Mouse (Mus musculus) c-Kit-positive CD71-negative TER-119-negative erythroid progenitor cells, embryonic 14.5 days (primary cell): ENCODE measurements around the gene Gata1.
"Not testable (repeated sequence)": the region's sequence is repeated elsewhere in the genome, so short reads cannot be mapped to it uniquely, and the experiment has no call there.

Experiments
- DNase-seq: peaks from one replicate; pipeline ENCODE4 v3.0.0-alpha.2; 2013; ENCODE audit warnings: low read depth

Gene Gata1

DNA sequence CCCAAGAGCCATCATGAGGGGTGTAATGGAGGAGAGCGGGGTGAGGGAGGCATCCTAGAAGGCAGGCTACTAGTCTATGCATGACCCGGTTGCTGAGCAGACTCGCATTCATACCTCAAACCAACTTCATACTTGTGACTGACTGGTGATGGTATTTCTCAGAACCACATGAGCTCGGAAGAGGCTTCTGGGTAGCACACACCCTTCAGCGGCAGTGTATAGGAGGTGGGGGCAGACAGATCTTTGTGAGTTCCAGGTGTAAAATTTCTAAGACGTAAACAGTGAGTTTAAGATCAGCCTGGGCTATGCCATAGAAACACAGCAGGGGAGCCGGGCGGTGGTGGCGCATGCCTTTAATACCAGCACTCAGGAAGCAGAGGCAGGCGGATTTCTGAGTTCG lies at the start of gene Gata1:
Gene Gata1, minus strand, starts transcription at position 180 of the 400 bp plus-strand sequence.
- no peak for DNase-seq

DNA sequence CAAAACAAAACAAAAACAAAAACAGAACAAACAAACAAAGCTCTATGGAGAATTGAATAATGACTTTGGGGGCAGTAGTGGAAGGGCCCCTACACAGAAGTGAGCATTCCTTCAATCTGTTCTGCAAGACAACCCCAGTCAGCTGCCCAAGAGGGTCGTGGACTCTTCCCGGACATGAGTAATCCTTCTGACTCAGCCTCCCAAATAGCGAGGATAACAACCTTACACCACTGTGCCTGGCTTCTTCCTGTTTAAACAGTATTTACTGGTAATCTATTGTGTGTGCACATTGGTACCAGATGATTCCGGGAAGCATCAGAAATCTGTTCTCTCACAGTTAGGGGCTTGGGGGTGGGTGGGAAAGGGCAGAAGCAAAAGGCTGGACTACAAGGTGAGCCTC lies 48.9 kb upstream of the Gata1 start:
- no peak for DNase-seq

DNA sequence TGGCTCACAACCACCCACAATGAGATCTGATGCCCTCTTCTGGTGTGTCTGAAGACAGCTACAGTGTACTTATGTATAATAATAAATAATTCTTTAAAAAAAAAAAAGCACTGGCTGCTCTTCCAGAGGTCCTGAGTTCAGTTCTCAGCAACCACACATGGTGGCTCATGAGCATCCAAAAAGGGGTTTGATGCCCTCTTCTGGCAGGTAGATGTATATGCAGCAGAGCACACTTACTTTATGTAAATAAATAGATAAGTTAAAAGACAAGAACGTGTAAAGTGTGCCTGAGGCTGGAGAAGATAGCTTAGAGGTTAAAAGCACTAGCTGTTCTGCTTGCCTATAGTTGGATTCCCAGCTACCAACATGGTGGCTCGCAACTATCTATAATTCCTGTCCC lies 46.9 kb upstream of the Gata1 start:
- DNase-seq: no peak

DNA sequence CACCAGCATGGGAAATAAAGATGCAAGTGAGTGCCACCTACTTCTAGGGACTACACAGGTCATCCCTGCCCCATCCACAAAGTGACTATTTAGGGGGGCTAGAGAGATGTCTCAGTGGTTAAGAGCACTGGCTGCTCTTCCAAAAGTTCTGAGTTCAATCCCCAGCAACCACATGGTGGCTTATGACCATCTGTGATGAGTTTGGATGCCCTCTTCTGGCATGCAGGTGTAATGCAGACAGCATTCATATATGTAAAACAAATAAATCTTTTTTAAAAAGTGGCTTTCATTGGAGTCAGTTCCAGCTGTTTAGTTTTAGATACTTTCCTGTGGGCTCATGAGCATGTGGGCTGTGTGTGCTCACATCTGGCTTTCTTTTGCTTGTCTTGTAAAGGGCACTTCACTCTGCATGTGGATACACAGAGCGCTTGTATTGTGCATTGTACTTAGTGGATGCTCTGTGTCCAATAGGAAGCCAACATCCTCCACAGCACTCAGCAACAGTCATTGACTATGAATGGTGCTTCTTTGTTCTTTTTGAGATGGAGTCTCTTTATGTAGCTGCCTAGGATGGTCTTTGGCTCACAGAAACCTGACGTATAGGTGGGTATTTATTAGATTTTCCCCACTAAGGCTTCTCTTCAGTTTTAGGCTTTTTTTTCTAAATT lies 42.4 kb upstream of the Gata1 start:
- no peak for DNase-seq

DNA sequence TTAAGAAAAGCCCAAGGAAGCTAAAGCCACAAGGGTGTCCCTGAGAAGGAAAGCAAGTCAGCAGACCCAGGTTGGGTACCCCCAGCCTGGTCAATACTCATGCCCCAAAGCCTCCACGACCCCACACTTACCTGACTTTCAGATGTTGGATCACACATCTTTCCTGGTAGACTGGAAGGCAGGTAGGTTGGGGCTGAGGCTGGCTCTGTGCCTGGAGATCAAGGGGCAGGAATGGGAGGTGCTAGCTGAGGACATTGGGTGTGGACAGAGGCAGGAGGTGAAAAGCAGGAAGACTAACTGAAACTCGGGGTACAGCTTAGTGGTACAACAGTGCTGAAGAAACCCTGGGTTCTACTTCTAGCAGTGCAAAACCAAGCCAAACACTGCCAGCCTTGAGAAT lies 40.4 kb upstream of the Gata1 start, which contains the start of gene Glod5:
Gene Glod5, minus strand, starts transcription at position 207 of the 400 bp plus-strand sequence.
- no peak for DNase-seq

DNA sequence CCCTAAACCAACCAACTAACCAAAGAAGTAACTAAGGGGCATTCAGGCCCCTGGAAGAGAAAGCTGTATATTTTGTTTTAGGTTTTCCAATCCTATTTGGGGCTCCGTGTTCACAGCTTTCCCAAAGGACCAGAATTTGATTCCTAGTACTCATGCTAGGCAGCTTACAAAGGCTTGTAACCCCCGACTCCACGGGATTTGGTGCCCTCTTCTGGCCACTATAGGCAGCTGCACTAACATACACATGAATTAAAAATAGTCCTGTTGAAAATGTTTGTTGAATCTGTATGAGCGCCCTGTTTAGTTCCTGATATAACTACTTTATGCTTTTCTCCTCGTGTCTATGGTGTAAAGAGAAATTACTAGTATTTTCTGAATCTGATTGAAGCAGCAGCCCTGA lies 39.3 kb upstream of the Gata1 start:
- DNase-seq: no peak

DNA sequence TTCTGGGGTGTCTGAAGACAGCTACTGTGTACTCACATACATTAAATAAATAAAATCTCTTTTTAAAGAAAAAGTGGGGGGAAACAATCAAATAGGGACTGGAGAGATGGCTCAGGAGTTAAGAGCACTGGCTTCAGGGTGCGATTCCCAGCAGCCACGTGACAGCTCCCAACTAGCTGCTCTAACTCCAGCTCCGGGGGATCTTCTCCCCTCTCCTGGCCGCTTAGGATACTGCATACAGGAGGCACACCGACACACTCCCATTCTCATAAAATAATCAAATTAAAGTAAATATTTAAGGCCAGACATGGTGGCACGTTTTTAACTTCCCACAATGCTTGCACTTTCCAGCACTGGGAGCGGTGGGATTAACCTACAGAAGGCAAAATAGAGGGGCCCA lies 37.8 kb upstream of the Gata1 start:
- not testable (repeated sequence) for DNase-seq

DNA sequence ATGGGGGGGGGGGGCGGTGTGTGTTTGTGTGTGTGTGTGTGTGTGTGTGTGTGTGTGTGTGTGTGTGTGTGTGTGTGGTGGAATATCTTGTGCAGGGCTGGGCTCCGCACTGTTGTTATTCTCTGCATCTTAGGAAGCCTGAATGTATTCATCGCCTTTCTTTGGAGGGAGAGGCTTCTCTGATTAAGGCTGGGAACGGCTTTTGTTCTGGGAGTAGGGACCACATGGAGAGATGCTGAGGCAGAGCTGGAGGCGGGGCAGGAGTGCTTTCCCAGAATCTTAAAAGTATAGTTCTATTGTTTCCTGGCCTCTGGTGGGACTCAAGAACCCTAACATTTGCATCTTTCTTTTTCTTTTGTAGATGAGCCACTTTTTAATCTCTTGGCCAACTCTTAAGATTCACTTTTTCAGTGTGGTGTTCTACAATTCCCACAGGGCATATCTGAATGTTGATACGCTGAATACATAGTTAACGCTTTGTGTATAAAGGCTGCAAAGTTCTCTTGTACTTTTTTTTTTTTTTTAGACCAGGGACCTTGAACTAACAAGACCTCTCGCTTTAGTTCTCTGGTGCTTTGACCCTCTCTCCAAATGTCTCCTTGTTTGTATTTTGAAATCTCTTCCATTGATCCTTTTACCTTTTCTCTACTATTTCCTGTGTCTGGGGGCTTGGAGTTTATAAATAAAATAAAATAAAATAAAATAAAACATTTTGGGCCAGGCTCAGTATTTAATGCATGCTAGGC lies 35.9 kb upstream of the Gata1 start:
- no peak for DNase-seq

DNA sequence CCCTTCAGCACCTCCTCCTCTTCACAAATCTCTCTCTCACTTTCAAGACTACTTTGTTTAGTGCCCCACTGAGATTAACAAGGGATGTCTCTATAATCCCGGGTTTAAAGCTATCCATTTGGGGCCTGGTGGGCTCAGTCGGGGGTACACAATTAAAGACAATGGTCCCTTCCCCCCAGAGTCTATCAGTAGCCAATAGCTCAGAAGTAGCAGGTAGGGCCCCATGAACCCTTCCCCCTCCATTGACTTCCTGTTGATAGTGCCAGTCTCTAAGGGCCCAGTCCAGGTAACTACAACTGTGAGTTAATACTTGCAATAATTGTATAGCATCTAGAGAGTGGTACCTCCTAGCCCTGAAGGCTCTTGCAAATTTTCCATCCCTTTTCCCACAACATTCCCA lies 35.3 kb upstream of the Gata1 start:
- DNase-seq: no peak

DNA sequence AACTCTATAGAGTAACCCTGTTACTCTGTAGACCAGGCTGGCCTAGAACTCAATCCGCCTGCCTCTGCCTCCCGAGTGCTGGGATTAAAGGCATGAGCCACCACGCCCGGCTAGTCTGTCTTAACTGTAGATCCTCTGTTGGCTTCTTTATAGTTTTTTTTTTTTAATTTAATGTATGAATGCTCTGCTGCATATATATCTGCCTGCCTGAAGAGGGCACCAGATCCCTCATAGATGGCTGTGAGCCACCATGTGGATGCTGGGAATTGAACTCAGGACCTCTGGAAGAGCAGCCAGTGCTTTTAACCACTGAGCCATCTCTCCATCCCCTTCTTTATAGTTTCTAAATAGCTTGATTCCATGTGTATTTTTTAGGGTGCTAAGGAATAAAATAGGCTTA lies 31.5 kb upstream of the Gata1 start:
- not testable (repeated sequence) for DNase-seq

DNA sequence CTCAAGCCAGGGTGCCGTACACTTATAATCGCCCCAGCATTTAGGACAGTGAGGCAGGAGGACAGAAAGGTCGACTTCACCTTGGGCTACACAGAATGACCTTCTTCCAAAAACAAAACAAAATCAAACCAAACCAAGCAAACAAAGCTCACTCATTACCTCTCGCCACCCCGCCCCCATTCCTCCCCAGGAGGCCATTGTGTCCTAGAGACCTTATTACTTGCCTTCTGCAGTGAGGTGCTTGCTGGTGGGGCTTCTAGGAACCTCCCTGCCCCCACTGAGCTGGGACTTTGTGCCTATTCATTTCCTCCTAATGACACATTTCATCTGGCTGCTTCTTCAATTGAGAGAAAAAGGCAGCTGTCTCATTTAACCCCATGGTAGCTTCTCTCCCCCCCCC lies 30.7 kb upstream of the Gata1 start:
- DNase-seq: no peak

DNA sequence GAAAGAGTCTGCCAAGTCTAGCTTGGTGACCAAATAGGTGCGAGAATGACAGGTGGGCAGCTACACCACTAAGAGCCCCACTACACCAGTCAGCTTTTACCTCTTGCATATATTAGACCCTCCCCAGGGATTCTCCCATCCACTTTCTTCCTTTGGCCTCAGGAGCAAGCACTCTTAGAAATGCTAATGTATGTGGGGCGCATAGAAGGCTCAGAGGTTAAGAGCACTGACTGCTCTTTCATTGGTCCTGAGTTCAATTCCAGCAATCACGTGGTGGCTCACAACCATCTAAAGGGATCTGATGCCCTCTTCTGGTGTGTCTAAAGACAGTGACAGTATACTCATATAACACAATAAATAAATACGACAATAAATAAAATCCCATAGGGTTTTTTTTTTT lies 25.1 kb upstream of the Gata1 start:
- DNase-seq: no peak

DNA sequence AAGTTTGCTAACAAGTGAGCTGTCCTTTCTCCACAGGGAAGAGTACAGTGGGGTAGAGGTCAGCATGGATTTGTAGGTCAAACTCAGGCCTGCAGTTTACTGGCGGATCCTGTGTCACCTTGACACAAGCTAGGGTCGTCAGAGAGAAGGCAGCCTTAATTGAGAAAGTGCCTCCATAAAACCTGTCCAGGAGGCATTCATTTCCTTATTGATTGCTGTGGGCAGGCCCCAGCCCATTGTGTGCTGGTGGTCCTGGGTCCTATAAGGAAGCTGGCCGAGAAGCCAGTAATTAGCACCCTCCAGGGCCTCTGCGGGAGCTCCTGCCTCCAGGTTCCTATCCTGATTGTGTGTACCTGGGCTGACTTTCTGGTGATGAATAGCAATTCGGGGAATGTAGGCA lies 24.1 kb upstream of the Gata1 start:
- DNase-seq: no peak

DNA sequence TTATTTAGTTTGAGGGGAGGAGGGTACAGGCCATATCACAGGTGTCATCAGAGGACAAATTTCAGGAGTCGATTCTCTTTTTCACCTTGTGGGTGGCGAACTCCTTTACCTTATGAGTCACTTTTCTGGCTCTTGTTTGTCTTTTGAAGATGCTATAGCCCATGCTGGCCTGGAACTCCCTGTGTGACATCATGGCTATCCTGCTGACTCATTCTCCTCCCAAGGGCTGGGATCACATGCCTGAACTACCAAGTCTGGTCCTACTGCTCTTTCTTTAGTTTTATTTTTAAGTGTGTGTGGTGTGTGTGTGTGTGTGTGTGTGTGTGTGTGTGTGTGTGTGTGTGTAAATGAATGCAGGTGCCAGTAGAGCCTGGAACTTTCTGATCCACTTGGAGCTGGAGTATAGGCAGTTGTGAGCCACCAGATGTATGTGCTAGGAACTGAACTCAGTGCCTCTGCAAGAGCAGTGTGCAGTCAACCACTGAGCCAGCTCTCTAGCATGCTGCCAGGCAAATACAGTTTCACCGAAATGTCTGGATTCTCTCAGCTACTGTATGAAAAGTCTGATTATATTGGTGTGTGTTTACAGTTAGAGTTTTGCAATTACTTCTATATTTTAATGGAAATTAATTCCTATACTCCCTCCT lies 22.8 kb upstream of the Gata1 start:
- no peak for DNase-seq

DNA sequence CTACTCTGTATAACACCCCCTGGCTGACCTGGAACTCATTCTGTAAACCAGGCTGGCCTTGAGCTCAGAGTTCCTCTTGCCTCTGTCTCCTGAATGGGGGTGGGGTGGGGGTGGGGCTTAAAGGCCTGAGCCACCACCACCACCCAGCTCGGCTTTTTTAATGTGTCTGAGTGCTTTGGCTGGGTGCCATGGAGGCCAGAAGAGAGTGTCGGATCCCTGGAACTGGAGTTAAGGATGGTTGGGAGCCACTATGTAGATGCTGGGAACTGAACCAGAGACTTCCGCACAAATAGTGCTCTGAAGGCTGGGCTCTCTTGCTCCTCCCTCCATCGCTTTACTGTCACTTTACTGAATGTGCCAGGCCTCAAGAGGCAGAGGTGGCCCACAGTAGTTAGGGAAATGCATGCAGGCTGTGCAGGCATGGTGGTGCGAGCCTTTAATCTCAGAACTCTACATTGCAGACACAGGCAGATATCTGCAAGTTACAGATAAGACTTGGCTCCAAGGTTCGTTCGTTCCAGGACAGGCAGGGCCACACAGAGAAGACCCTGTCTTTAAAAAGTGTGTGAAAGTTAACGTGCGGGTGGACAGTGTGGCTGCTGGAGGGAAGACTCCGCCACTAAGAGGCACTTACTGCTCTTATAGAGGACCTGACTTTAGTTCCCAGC lies 15.3 kb upstream of the Gata1 start:
- DNase-seq: no peak

DNA sequence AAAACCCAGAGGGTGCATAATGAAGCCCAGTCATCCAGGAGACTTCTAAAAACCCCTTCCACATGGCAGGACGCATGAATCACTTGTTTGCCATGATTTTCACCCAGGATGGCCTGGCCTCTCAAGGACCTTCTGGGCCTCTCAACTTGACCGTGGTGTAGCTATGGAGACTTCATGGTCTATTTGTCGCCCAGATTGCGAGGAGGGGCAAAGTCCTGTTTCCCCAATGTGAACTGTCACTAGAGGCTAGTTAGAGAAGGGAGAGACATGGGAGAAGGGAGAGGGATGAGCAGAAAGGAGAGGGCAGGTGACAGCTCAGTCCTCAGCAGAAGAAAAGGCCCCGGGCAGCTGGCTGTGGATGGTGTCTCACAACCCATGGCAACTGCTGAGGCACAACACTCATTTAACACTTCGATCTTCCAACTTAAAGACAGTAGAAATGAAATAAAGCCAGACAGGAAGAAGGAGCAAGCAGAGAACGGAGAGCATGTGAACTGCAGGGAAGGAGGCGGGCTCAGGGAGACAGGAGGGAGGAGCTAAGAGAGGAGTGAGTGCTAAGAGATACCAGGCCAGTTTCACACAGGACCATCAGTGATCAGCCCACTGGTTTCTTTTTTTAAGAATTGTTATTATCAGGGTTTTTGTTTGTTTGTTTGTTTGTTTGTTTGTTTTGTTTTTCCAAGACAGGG lies 14.7 kb upstream of the Gata1 start:
- no peak for DNase-seq

DNA sequence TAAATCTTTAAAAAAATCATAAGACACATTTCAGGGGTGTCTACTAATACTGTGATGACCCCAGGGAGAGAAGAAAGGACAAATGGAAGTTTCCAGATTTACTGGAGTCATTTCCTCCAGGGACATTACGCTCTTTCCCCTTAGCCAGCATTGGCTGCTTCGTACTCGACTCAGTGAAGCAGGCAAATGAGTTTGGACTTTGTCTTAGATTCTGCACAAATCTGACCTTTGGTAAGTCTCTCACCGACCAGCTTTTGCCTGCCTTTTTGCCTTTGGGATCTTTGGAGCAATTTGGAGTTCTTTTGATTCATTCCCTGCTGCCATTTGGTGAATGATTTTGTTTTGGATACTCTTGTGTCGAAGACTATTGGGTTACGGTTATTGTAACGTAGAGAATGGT lies 3.5 kb upstream of the Gata1 start:
- DNase-seq: no peak

DNA sequence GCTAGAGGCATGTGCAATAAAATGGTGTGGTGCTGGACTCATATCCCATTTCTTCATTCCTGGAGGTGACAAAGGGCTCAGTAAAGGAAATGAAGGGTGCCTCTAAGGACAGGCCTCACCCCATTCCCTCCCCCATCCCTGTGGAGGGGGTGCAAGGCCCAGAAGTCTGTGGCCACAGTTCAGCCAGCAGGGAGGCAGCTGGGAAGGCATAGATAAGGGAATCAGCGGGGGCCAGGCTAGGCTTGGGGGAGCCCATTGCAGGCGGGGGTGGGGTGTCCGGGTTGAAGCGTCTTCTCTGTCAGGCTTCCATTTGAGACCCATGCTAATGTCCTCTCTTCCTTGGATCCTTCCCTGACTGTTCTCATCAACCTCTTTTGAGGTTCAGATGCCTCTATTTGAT lies 6.6 kb downstream of the Gata1 start:
- no peak for DNase-seq

DNA sequence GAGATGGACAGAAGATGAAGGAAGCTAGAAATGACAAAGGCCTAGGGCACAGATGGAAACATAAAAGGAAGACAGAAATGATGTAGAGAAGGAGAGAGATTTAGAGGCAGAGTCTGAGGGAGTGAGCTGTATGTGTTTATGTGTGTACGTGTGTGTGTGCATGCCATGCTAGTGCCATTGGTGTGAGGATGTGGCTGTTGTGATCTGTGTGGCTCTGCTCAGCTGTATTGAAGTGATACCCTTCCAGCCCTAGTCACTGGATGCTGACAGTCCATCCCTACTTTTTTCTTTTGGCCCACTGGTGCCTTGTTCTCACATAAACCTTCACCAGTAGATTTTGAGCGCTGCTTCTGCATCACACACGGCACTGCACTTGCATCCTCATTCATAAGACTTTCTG lies 9.0 kb downstream of the Gata1 start:
- DNase-seq: no peak

DNA sequence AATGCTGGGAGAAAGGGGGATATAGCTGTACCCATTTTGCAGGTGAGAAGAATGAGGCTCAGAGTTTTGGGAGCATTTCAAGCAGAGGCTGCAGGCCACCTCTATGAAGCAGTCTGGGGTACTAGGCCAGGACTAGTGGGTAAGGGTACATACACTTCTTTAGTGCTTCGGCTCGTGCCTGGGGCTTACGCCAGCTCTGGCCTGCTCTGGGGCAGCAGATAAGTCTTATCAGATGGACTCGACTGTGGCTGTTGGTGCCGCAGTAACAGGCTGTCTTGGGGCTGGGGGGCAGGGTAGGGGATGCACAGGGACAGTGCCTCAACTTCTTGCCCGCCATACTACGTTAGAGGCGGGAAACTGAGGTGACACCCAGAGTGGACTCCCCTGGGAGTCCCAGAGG lies 9.6 kb downstream of the Gata1 start:
- no peak for DNase-seq

DNA sequence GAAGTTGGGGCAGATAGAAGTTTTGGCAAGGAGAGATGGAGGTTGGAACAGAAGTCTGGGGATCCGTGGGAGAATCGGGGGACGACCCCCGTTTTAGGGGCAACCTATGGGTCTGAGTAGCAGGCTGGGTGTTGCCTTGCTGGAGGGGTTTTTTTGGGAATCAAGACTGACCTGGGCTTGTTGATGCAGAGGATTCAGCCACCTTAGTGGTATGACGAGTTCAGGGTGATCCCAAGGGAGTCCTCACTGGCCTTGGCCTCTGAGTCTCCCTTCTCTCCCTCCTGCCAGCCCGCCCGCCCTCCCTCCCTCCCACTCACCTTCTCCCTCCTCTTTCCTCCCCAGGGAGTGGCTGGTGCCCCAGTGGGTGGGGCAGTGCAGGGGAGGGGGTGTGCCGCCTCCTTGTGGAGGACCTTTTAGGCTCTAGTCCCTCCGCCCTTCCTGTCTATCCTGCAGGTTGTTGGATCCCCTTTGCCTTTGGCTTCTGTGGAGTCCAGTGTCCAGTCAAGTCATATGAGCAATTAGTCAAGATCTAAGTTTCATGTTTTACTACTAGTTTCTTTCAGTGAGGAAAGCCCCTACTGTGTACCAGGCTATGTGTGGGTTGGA lies 10.2 kb downstream of the Gata1 start:
- DNase-seq: no peak

DNA sequence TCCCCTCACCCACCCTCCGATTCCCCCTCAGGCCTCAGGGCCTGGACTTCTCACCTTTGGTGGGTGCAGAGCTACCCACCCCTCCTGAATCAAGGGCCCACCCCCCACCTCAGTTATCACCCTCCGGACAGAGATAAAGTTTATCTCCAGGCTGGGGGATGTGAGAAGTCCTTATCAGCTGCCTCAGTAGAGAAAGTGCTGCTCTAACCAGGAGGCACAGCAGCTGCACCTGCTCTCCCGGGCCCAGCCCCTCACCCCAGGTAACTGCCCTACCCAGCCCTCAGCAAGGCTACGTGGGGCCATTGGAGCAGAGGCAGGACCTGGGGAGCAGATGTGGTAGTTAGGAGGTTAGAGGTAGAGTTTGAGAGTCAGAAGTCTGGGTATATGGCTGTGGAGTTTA lies 11.7 kb downstream of the Gata1 start:
- no peak for DNase-seq
